21 mouse cellular contexts compared by ENCODE assay signal in the genomic region with DNA sequence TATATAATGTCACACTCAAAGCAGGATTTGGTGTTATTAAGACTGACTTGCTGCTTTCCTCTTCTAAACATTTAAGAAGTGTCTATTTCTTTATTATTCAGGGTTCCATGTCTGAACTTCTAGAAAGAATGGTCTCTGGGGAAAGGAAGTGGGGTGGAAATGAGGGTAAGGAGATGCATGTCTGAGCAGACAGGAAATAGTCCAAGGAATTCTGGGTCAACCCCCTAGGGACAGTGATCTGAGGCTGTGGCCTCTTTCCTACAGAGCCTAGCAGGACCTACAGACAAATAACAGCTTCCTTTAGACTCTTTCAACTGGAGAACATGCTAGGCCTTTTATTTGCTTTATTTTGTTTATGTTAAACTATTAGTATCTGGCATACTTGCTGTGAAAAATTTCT.
DNase-seq lines count a peak whose midpoint lies in the region; ATAC-seq and TF ChIP-seq lines count a peak whose summit lies in the region.
"Had no signal": no experiment of that assay in that cellular context is flagged by ENCODE, and none has a peak within 500 bp of the region (broad histone marks: within the 10 kb centered on the region; RNA-seq: fewer than 3 reads in every experiment).

No protein-coding gene starts in this region.

- H3K4me3 ChIP-seq in embryonic facial prominence, embryonic 14.5 days (ENCODE audit: low read depth, low read length), result no peak overlapping the region
- no peak overlapping the region for H3K4me3 ChIP-seq in embryonic facial prominence, embryonic 10.5 days
- no peak overlapping the region for H3K4me3 ChIP-seq in heart, embryonic 12.5 days
- no peak overlapping the region for H3K4me3 ChIP-seq in liver, postnatal 0 days (ENCODE audit: low read depth, low read length)
- H3K4me3 ChIP-seq: forebrain, embryonic 10.5 days; heart, adult 2 months; hindbrain, embryonic 10.5 days had no signal

- intact Hi-C loops in heart, postnatal 10 days (cut with DNase I), result no loop called here

- H3K4me2 ChIP-seq in embryonic facial prominence, embryonic 14.5 days (ENCODE audit: low read depth, low read length), result no peak overlapping the region
- no peak overlapping the region for H3K4me2 ChIP-seq in heart, embryonic 12.5 days
- no peak overlapping the region for H3K4me2 ChIP-seq in liver, postnatal 0 days (ENCODE audit: low read depth, low read length)
- H3K4me2 ChIP-seq: liver, embryonic 11.5 days had no signal

- no peaks in the 10 kb centered on the region for H3K9me3 ChIP-seq in embryonic facial prominence, embryonic 14.5 days (ENCODE audit: control insufficient read depth, low read length)
- no peaks in the 10 kb centered on the region for H3K9me3 ChIP-seq in embryonic facial prominence, embryonic 10.5 days
- no peaks in the 10 kb centered on the region for H3K9me3 ChIP-seq in heart, embryonic 12.5 days (replicated peaks)
- no peaks in the 10 kb centered on the region; the same call in 1 of the 2 replicates for H3K9me3 ChIP-seq in liver, postnatal 0 days (ENCODE audit: low read length)
- H3K9me3 ChIP-seq: forebrain, embryonic 10.5 days; G1E had no signal

- H3K9ac ChIP-seq in embryonic facial prominence, embryonic 14.5 days (ENCODE audit: low read depth, low read length), result no peak overlapping the region
- H3K9ac ChIP-seq in heart, embryonic 12.5 days, result no peak overlapping the region
- no peak overlapping the region for H3K9ac ChIP-seq in liver, postnatal 0 days (replicated peaks)
- H3K9ac ChIP-seq: forebrain, postnatal 0 days had no signal

- H3K27me3 ChIP-seq in embryonic facial prominence, embryonic 14.5 days (replicated peaks; ENCODE audit: control insufficient read depth, insufficient read depth, low read length), result no peaks in the 10 kb centered on the region
- no peaks in the 10 kb centered on the region for H3K27me3 ChIP-seq in embryonic facial prominence, embryonic 10.5 days (replicated peaks; ENCODE audit: low read depth, poor library complexity, severe bottlenecking)
- H3K27me3 ChIP-seq in heart, embryonic 12.5 days (replicated peaks), result no peaks in the 10 kb centered on the region
- no peaks in the 10 kb centered on the region for H3K27me3 ChIP-seq in liver, postnatal 0 days (ENCODE audit: insufficient read depth, low read length)

- no peaks in the 10 kb centered on the region for H3K4me1 ChIP-seq in embryonic facial prominence, embryonic 14.5 days (ENCODE audit: control insufficient read depth, insufficient read depth, low read length)
- peaks cover 3% of the 10 kb centered on the region; the same call in 1 of the 2 replicates for H3K4me1 ChIP-seq in embryonic facial prominence, embryonic 10.5 days
- H3K4me1 ChIP-seq in heart, embryonic 12.5 days (replicated peaks), result no peaks in the 10 kb centered on the region
- no peaks in the 10 kb centered on the region for H3K4me1 ChIP-seq in liver, postnatal 0 days (ENCODE audit: insufficient read depth)
- H3K4me1 ChIP-seq: forebrain, embryonic 10.5 days; hindbrain, embryonic 10.5 days had no signal

- no peak for ATAC-seq in embryonic facial prominence, embryonic 14.5 days (ENCODE audit: low read depth)
- no peak for ATAC-seq in heart, embryonic 12.5 days (ENCODE audit: insufficient number of reproducible peaks, low FRiP score)
- ATAC-seq in liver, postnatal 0 days, result no peak
- ATAC-seq: activated CD4-positive, CD25-positive, alpha-beta regulatory T cell, adult 4 months; forebrain, postnatal 0 days; hindbrain, postnatal 0 days had no signal

- no peaks in the 10 kb centered on the region for H3K36me3 ChIP-seq in embryonic facial prominence, embryonic 14.5 days (ENCODE audit: control insufficient read depth, insufficient read depth, low read length)
- H3K36me3 ChIP-seq in embryonic facial prominence, embryonic 10.5 days (replicated peaks), result 0 out of 2 replicates have a peak, but pooled peaks cover 4% of the 10 kb centered on the region
- H3K36me3 ChIP-seq in heart, embryonic 12.5 days, result peaks cover 17% of the 10 kb centered on the region
- H3K36me3 ChIP-seq in liver, postnatal 0 days (replicated peaks; ENCODE audit: insufficient read depth, low read length), result no peaks in the 10 kb centered on the region
- H3K36me3 ChIP-seq: forebrain, embryonic 10.5 days; hindbrain, embryonic 10.5 days had no signal

- TF ChIP-seq CTCF in liver, postnatal 0 days (IDR thresholded peaks at IDR 0.05; ENCODE audit: low read depth), result no peak

- DNase-seq in embryonic facial prominence, embryonic 14.5 days (ENCODE audit: low spot score), result peak; percentile 19
- no peak for DNase-seq in embryonic facial prominence, embryonic 10.5 days (ENCODE audit: low spot score)
- peak; percentile 25 to 34 for DNase-seq in heart, postnatal 10 days
- DNase-seq in lung, postnatal 10 days, result peak; percentile 31
- DNase-seq in lung, postnatal 25 days (ENCODE audit: low spot score), result no peak
- DNase-seq in skeletal muscle tissue, adult 2 months (ENCODE audit: low read depth, low spot score), result peak; percentile 4
- no peak for DNase-seq in liver, postnatal 0 days
- DNase-seq: adrenal gland, postnatal 14 days; cerebellum, postnatal 10 days; forebrain, postnatal 0 days; layer of hippocampus, adult 9-11 months; right cerebral cortex, postnatal 25 days; thymus, adult 2 months had no signal

- no peak for TF ChIP-seq EP300 in liver, postnatal 0 days (IDR thresholded peaks at IDR 0.05; ENCODE audit: low read depth)

- no peak overlapping the region for H3K27ac ChIP-seq in embryonic facial prominence, embryonic 14.5 days (replicated peaks; ENCODE audit: low read depth, low read length)
- no peak overlapping the region for H3K27ac ChIP-seq in embryonic facial prominence, embryonic 10.5 days (replicated peaks)
- no peak overlapping the region for H3K27ac ChIP-seq in heart, embryonic 12.5 days (ENCODE audit: poor library complexity, severe bottlenecking)
- H3K27ac ChIP-seq in liver, postnatal 0 days (ENCODE audit: low read depth), result no peak overlapping the region
- H3K27ac ChIP-seq: forebrain, embryonic 10.5 days; heart, adult 2 months; hindbrain, embryonic 10.5 days; hindbrain, postnatal 0 days had no signal

Comparison
In these comparisons a context has a peak if more than half of its experiments do, and no peak if none do; other contexts are left out.
1. DNase-seq: peak in embryonic facial prominence, embryonic 14.5 days (single experiment), heart, postnatal 10 days (2 of 2), lung, postnatal 10 days (single experiment) and skeletal muscle tissue, adult 2 months (single experiment); none in embryonic facial prominence, embryonic 10.5 days (single experiment), lung, postnatal 25 days (single experiment) and liver, postnatal 0 days (single experiment).